Mouse (Mus musculus): Measurements from ENCODE around the gene Acod1. TPM values are rescaled to one million over a fixed set of nuclear protein-coding genes. Genes with fewer than 3 reads are reported as not detected.

The Acod1 gene
- polyA plus RNA-seq, 1 experiment, result 0.15 TPM

GRCm38 (mm10) chr14:103078006-103078912 is 31.5 kb downstream of the Acod1 start:
- H3K27me3 ChIP-seq (ENCODE audit: control insufficient read depth, insufficient read depth, low read length), result no peaks in the 10 kb centered on the region
- H3K4me3 ChIP-seq (ENCODE audit: extremely low read depth, insufficient read depth, insufficient read length), result no peak overlapping the region
- no peaks in the 10 kb centered on the region for H3K4me1 ChIP-seq (ENCODE audit: control insufficient read depth, insufficient read depth, insufficient read length)
- no peak overlapping the region for H3K27ac ChIP-seq (ENCODE audit: insufficient read depth, low read length)
- DNase-seq (ENCODE audit: low read depth in 1 of 2, low spot score in 2 of 2), result no peak
- peaks cover 28% of the 10 kb centered on the region for H3K36me3 ChIP-seq (ENCODE audit: control insufficient read depth, insufficient read depth, low read length)
- WGBS, result 84% methylated on average over 16 of the region's 16 CpGs
- TF ChIP-seq POLR2A (IDR thresholded peaks at IDR 0.05; ENCODE audit: low read depth, low read length) (no peak), CTCF (IDR thresholded peaks at IDR 0.05; ENCODE audit: extremely low read depth, insufficient read depth, insufficient read length, insufficient replicate concordance) (no peak)

- DNase-seq (ENCODE audit: low read depth in 1 of 2, low spot score in 2 of 2), result no peak
- Histone ChIP-seq H3K4me3 (ENCODE audit: extremely low read depth, insufficient read depth, insufficient read length) (no peak overlapping the region), H3K27me3 (ENCODE audit: control insufficient read depth, insufficient read depth, low read length) (no peaks in the 10 kb centered on the region), H3K4me1 (ENCODE audit: control insufficient read depth, insufficient read depth, insufficient read length) (no peaks in the 10 kb centered on the region), H3K36me3 (ENCODE audit: control insufficient read depth, insufficient read depth, low read length) (peaks cover 24% of the 10 kb centered on the region), H3K27ac (ENCODE audit: insufficient read depth, low read length) (no peak overlapping the region)
- 90% methylated on average over 9 of the region's 9 CpGs for WGBS
- TF ChIP-seq CTCF (IDR thresholded peaks at IDR 0.05; ENCODE audit: extremely low read depth, insufficient read depth, insufficient read length, insufficient replicate concordance) (no peak), POLR2A (IDR thresholded peaks at IDR 0.05; ENCODE audit: low read depth, low read length) (no peak)
Observed at GRCm38 (mm10) chr14:103079209-103079977, 32.6 kb downstream of the Acod1 start.

GRCm38 (mm10) chr14:103085840-103086533 is 39.2 kb downstream of the Acod1 start:
- TF ChIP-seq POLR2A (IDR thresholded peaks at IDR 0.05; ENCODE audit: low read depth, low read length) (no peak), CTCF (IDR thresholded peaks at IDR 0.05; ENCODE audit: extremely low read depth, insufficient read depth, insufficient read length, insufficient replicate concordance) (no peak)
- peaks cover 31% of the 10 kb centered on the region for H3K36me3 ChIP-seq (ENCODE audit: control insufficient read depth, insufficient read depth, low read length)
- WGBS, result 86% methylated on average over 1 of the region's 1 CpGs
- no peaks in the 10 kb centered on the region for H3K27me3 ChIP-seq (ENCODE audit: control insufficient read depth, insufficient read depth, low read length)
- H3K4me3 ChIP-seq (ENCODE audit: extremely low read depth, insufficient read depth, insufficient read length), result no peak overlapping the region
- no peak overlapping the region for H3K27ac ChIP-seq (ENCODE audit: insufficient read depth, low read length)
- H3K4me1 ChIP-seq (ENCODE audit: control insufficient read depth, insufficient read depth, insufficient read length), result no peaks in the 10 kb centered on the region
- no peak for DNase-seq (ENCODE audit: low read depth in 1 of 2, low spot score in 2 of 2)

GRCm38 (mm10) chr14:103086671-103087324 is 40.0 kb downstream of the Acod1 start:
- H3K4me1 ChIP-seq (ENCODE audit: control insufficient read depth, insufficient read depth, insufficient read length), result no peaks in the 10 kb centered on the region
- no peaks in the 10 kb centered on the region for H3K27me3 ChIP-seq (ENCODE audit: control insufficient read depth, insufficient read depth, low read length)
- WGBS, result 68% methylated on average over 4 of the region's 4 CpGs
- peaks cover 29% of the 10 kb centered on the region for H3K36me3 ChIP-seq (ENCODE audit: control insufficient read depth, insufficient read depth, low read length)
- H3K4me3 ChIP-seq (ENCODE audit: extremely low read depth, insufficient read depth, insufficient read length), result no peak overlapping the region
- no peak overlapping the region for H3K27ac ChIP-seq (ENCODE audit: insufficient read depth, low read length)
- no peak for TF ChIP-seq CTCF (IDR thresholded peaks at IDR 0.05; ENCODE audit: extremely low read depth, insufficient read depth, insufficient read length, insufficient replicate concordance)
- no peak for TF ChIP-seq POLR2A (IDR thresholded peaks at IDR 0.05; ENCODE audit: low read depth, low read length)
- DNase-seq (ENCODE audit: low read depth in 1 of 2, low spot score in 2 of 2), result no peak

- peaks cover 31% of the 10 kb centered on the region for H3K36me3 ChIP-seq (ENCODE audit: control insufficient read depth, insufficient read depth, low read length)
- H3K27ac ChIP-seq (ENCODE audit: insufficient read depth, low read length), result no peak overlapping the region
- no peak overlapping the region for H3K4me3 ChIP-seq (ENCODE audit: extremely low read depth, insufficient read depth, insufficient read length)
- no peaks in the 10 kb centered on the region for H3K27me3 ChIP-seq (ENCODE audit: control insufficient read depth, insufficient read depth, low read length)
- H3K4me1 ChIP-seq (ENCODE audit: control insufficient read depth, insufficient read depth, insufficient read length), result no peaks in the 10 kb centered on the region
- TF ChIP-seq CTCF (IDR thresholded peaks at IDR 0.05; ENCODE audit: extremely low read depth, insufficient read depth, insufficient read length, insufficient replicate concordance) (no peak), POLR2A (IDR thresholded peaks at IDR 0.05; ENCODE audit: low read depth, low read length) (no peak)
- 91% methylated on average over 5 of the region's 5 CpGs for WGBS
- DNase-seq (ENCODE audit: low read depth in 1 of 2, low spot score in 2 of 2), result no peak
Observed at GRCm38 (mm10) chr14:103087846-103088245, 41.1 kb downstream of the Acod1 start.

GRCm38 (mm10) chr14:103088624-103089023 is 41.8 kb downstream of the Acod1 start:
- Histone ChIP-seq H3K4me3 (ENCODE audit: extremely low read depth, insufficient read depth, insufficient read length) (no peak overlapping the region), H3K27ac (ENCODE audit: insufficient read depth, low read length) (no peak overlapping the region), H3K36me3 (ENCODE audit: control insufficient read depth, insufficient read depth, low read length) (peaks cover 28% of the 10 kb centered on the region), H3K4me1 (ENCODE audit: control insufficient read depth, insufficient read depth, insufficient read length) (no peaks in the 10 kb centered on the region), H3K27me3 (ENCODE audit: control insufficient read depth, insufficient read depth, low read length) (no peaks in the 10 kb centered on the region)
- WGBS, result 76% methylated on average over 6 of the region's 6 CpGs
- DNase-seq (ENCODE audit: low read depth in 1 of 2, low spot score in 2 of 2), result peak in 1 of 2 experiments; percentile 34
- TF ChIP-seq POLR2A (IDR thresholded peaks at IDR 0.05; ENCODE audit: low read depth, low read length) (no peak), CTCF (IDR thresholded peaks at IDR 0.05; ENCODE audit: extremely low read depth, insufficient read depth, insufficient read length, insufficient replicate concordance) (peak; percentile 30; the same call in 1 of the 2 replicates)

All from spleen, adult 2 months (tissue).